Mouse (Mus musculus) neural tube, embryonic 14.5 days (tissue): ENCODE data around the gene Gucy1b2. TPM values are rescaled to one million over a fixed set of nuclear protein-coding genes. Genes with fewer than 3 reads are reported as not detected.

Source experiments
- ATAC-seq: fragments of 200-750 bp; cut with Nextera tagmentation; 2 replicates; pipeline ENCODE4 v1.8.0; 2017; ENCODE audit warnings: low read depth, mild to moderate bottlenecking, moderate TSS enrichment, moderate library complexity
- H3K27ac ChIP-seq: fragments of 300-500 bp; sonication (generic); 2 replicates; pipeline ENCODE4 v1.5.1; 2014; ENCODE audit warnings: low read depth, mild to moderate bottlenecking, control low read depth, low read length, moderate library complexity, mixed read lengths
- H3K27me3 ChIP-seq: fragments of 300-500 bp; sonication (generic); 2 replicates; pipeline ENCODE4 v1.6.1; 2014; ENCODE audit warnings: low read length; ENCODE audit not compliant: control insufficient read depth, insufficient read depth
- H3K36me3 ChIP-seq: fragments of 300-500 bp; sonication (generic); 2 replicates; pipeline ENCODE4 v1.6.1; 2014; ENCODE audit warnings: low read length, mixed read lengths; ENCODE audit not compliant: control insufficient read depth, insufficient read depth
- H3K4me1 ChIP-seq: fragments of 300-500 bp; sonication (generic); 2 replicates; pipeline ENCODE4 v1.6.1; 2014; ENCODE audit warnings: low read length; ENCODE audit not compliant: control insufficient read depth, insufficient read depth
- H3K4me2 ChIP-seq: fragments of 300-500 bp; sonication (generic); 2 replicates; pipeline ENCODE4 v1.6.1; 2014; ENCODE audit warnings: mild to moderate bottlenecking, low read depth, low read length, control low read depth
- H3K4me3 ChIP-seq: fragments of 300-500 bp; sonication (generic); 2 replicates; pipeline ENCODE4 v1.5.1; 2014; ENCODE audit warnings: low read depth, low read length, control low read depth, mixed read lengths
- H3K9ac ChIP-seq: fragments of 300-500 bp; sonication (generic); replicated peaks from 2 replicates; pipeline ENCODE4 v1.6.1; 2014; ENCODE audit warnings: low read depth, mild to moderate bottlenecking, control low read depth, low read length, mixed read lengths
- H3K9me3 ChIP-seq: fragments of 300-500 bp; sonication (generic); 2 replicates; pipeline ENCODE4 v1.6.1; 2016; ENCODE audit warnings: low read length; ENCODE audit not compliant: control insufficient read depth
- WGBS: fragments of 180-500 bp; shearing (Covaris S2); extraction: QIAGEN DNeasy Blood & Tissue Kit; methylation state at CpG from one replicate; pipeline ENCODE4 v1.1.7; 2014; 5-methylcytosine and 5-hydroxymethylcytosine counted together
- polyA plus RNA-seq: library from polyadenylated mRNA; unstranded; fragments of >200 nt; fragmentation: Nextera tagmentation; extraction: Ambion mirVana; gene quantifications from 2 replicates; pipeline ENCODE4 v1.2.1, GENCODE M21; 2014

Gene Gucy1b2
- polyA plus RNA-seq, 1 experiment from 2014 or later = 0.60 TPM

- H3K27ac ChIP-seq = no peak overlapping the region
- no peaks in the 10 kb centered on the region for H3K27me3 ChIP-seq
- H3K4me1 ChIP-seq = no peaks in the 10 kb centered on the region
- ATAC-seq = no peak
- no peaks in the 10 kb centered on the region for H3K9me3 ChIP-seq
- no peak overlapping the region for H3K9ac ChIP-seq
- no peak overlapping the region for H3K4me2 ChIP-seq
- H3K36me3 ChIP-seq = no peaks in the 10 kb centered on the region
- no peak overlapping the region for H3K4me3 ChIP-seq
- 89% methylated on average over 2 of the region's 2 CpGs for WGBS
These were observed 16.0 kb upstream of the Gucy1b2 start for GRCm38 (mm10) chr14:62472061-62472460.

- no peak overlapping the region for H3K4me3 ChIP-seq
- no peaks in the 10 kb centered on the region for H3K9me3 ChIP-seq
- no peaks in the 10 kb centered on the region for H3K27me3 ChIP-seq
- H3K27ac ChIP-seq = no peak overlapping the region
- H3K9ac ChIP-seq = no peak overlapping the region
- H3K4me1 ChIP-seq = no peaks in the 10 kb centered on the region
- WGBS = 89% methylated on average over 5 of the region's 5 CpGs
- no peak overlapping the region for H3K4me2 ChIP-seq
- no peak for ATAC-seq
- no peaks in the 10 kb centered on the region for H3K36me3 ChIP-seq
These were observed 12.7 kb upstream of the Gucy1b2 start for GRCm38 (mm10) chr14:62468753-62469125.

DNA sequence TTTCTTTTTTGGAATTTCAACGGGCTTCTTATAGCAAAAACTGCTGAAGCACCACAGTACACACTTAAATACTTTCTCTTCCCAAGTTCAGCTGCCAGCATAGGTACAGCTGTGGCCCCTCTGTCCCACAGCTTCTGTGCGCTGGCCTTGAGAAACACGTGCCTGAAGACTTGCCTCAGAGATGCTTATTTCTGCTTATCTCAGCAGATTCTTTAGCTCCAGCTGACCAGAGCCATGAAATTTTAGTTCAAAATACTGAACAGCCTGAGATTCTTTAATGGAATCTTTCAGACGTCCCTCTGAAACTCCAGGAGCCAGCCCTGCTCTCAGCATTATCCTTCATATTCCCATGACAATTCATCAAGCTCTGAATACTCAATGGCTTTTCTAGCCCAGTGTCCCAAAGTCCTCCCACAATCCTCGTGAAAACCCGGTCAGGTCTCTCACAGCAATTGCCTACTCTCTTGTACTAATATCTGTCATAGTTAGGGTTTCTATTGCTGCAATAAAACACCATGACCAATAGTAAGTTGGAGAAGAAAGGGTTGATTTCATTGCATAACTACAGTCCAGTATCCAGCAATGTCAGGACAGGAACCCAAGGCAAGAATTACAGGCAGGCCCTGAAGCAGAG is 12.1 kb upstream of the Gucy1b2 start:
- Histone ChIP-seq H3K27ac (no peak overlapping the region), H3K36me3 (no peaks in the 10 kb centered on the region), H3K9ac (no peak overlapping the region), H3K4me3 (no peak overlapping the region), H3K4me1 (no peaks in the 10 kb centered on the region), H3K4me2 (no peak overlapping the region), H3K27me3 (no peaks in the 10 kb centered on the region), H3K9me3 (no peaks in the 10 kb centered on the region)
- 73% methylated on average over 6 of the region's 6 CpGs for WGBS
- ATAC-seq = no peak

- H3K9me3 ChIP-seq = no peaks in the 10 kb centered on the region
- 20% methylated on average over 9 of the region's 9 CpGs for WGBS
- H3K27ac ChIP-seq = no peak overlapping the region
- no peak for ATAC-seq
- no peaks in the 10 kb centered on the region for H3K4me1 ChIP-seq
- no peak overlapping the region for H3K9ac ChIP-seq
- no peak overlapping the region for H3K4me3 ChIP-seq
- no peak overlapping the region for H3K4me2 ChIP-seq
- H3K36me3 ChIP-seq = no peaks in the 10 kb centered on the region
- no peaks in the 10 kb centered on the region for H3K27me3 ChIP-seq
These were observed 8.9 kb upstream of the Gucy1b2 start for GRCm38 (mm10) chr14:62464966-62465365.

DNA sequence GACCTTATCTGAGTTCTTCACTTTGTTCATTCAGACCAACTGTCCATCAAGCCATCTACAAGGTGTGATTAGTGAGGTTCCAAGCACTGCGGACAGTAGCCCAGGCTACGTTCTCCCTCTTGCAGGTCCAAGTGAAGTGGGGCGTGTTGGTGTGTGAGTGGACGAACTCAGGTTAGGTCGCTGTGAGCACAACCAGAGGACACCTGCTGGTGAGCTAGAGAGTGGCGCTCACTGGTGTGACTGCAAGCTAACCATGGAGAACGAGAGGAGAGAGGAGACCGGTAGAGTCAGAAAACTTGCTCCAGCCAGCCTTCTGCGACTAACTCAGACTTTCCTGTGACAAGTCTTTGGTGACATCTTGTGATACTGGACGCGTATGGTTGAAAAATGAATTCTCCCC is 3.5 kb upstream of the Gucy1b2 start:
- Histone ChIP-seq H3K4me2 (no peak overlapping the region), H3K27me3 (no peaks in the 10 kb centered on the region), H3K27ac (no peak overlapping the region), H3K4me1 (peaks cover 3% of the 10 kb centered on the region; the same call in 1 of the 2 replicates), H3K9ac (no peak overlapping the region), H3K9me3 (no peaks in the 10 kb centered on the region), H3K4me3 (no peak overlapping the region), H3K36me3 (no peaks in the 10 kb centered on the region)
- 71% methylated on average over 11 of the region's 11 CpGs for WGBS
- no peak for ATAC-seq

- Histone ChIP-seq H3K4me3 (no peak overlapping the region), H3K27me3 (no peaks in the 10 kb centered on the region), H3K27ac (no peak overlapping the region), H3K4me1 (peaks cover 3% of the 10 kb centered on the region; the same call in 1 of the 2 replicates), H3K4me2 (no peak overlapping the region; the same call in 1 of the 2 replicates), H3K9ac (no peak overlapping the region), H3K9me3 (no peaks in the 10 kb centered on the region), H3K36me3 (no peaks in the 10 kb centered on the region)
- WGBS = 17% methylated on average over 22 of the region's 22 CpGs
- peak; percentile 77; the same call in 1 of the 2 replicates for ATAC-seq
These were observed 1.5 kb upstream of the Gucy1b2 start for GRCm38 (mm10) chr14:62457420-62458181.

DNA sequence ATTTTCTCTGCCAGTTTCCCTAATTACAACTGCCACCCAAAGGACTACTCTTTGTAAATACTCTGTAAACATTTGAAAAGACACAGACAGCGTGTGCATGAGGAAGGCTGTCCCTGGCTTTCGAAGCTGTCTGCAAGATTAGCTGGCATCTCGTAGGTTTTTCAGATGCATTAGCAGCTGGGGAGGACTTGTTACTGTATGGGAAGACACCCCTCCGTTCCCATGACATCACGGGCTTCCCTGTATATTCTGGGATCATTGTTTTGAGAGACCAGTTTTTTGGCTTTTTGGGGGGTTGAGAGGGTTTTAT is 564 bp downstream of the Gucy1b2 start:
- Histone ChIP-seq H3K36me3 (no peaks in the 10 kb centered on the region), H3K27ac (peak overlapping the region; percentile 60; the same call in 1 of the 2 replicates), H3K27me3 (no peaks in the 10 kb centered on the region), H3K9me3 (no peaks in the 10 kb centered on the region), H3K4me1 (peaks cover 3% of the 10 kb centered on the region; the same call in 1 of the 2 replicates), H3K4me2 (0 out of 2 replicates have a peak overlapping the region, but pooled peaks have one; percentile 20), H3K4me3 (no peak overlapping the region), H3K9ac (no peak overlapping the region)
- peak; percentile 66 for ATAC-seq
- 50% methylated on average over 5 of the region's 5 CpGs for WGBS

DNA sequence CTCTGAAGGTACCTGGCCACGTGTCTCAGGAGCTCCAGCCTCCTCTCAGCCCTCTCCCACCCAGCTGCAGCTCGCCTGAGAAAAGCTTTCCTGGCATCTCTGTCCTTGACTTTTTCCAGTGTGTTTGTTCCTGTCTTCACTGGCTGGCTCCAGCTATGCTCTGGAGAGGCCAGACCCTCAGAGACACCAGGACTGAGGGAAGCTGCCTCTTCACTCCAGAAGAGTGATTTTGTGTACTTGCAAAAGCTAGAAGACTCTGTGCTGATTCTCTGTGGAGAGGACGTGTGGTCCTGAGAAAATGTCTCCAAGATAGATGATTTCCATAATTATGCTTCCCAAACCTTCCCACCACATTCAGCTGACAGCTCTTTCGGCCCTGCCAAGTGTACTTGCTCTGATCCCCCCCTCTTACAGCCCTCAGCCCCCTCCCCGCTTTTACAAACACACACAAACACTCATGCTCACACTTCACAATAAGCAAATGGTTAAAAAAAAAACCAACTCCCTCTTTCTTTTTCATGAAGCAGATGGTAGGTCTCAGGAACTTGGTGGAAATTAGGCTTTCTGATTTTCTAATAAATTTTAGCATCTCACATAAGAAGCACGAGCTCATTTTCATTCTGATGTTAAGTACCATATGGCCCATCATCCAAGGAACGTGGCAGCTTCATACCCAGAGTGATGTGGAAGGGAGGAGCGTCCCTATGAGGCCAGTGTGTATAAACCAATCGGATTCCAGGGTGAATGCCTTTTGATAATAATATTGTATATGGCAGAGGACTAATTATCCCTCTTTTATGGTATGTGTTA is 1.1 kb downstream of the Gucy1b2 start:
- peak; percentile 86 for ATAC-seq
- Histone ChIP-seq H3K27me3 (no peaks in the 10 kb centered on the region), H3K4me3 (no peak overlapping the region), H3K9ac (no peak overlapping the region), H3K4me1 (peaks cover 3% of the 10 kb centered on the region; the same call in 1 of the 2 replicates), H3K4me2 (no peak overlapping the region), H3K36me3 (no peaks in the 10 kb centered on the region), H3K27ac (peak overlapping the region; percentile 41), H3K9me3 (no peaks in the 10 kb centered on the region)
- 43% methylated on average over 9 of the region's 9 CpGs for WGBS

DNA sequence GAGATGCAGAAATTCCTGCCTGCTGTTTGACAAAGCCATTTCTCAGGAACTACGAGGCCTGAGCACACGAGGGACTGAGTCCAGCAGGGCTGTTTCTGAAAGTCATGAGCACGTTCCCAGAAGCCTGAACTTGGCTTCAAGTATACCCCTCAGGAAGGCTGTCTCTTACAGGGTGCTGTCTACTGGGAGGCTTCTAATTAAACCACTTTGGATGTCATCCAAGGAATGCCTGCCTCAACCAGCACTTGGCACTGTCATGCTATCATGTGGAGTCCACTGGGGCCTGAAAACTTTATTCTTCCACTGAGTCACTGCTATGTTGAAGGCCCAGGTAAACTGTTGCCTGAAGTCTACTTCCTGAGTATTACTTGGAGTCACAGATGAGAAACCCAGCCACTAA is 2.0 kb downstream of the Gucy1b2 start:
- H3K4me2 ChIP-seq = no peak overlapping the region
- ATAC-seq = no peak
- H3K4me1 ChIP-seq = peaks cover 3% of the 10 kb centered on the region; the same call in 1 of the 2 replicates
- H3K27ac ChIP-seq = peak overlapping the region; percentile 41; the same call in 1 of the 2 replicates
- WGBS = 60% methylated on average over 3 of the region's 3 CpGs
- H3K36me3 ChIP-seq = no peaks in the 10 kb centered on the region
- H3K9me3 ChIP-seq = no peaks in the 10 kb centered on the region
- H3K4me3 ChIP-seq = no peak overlapping the region
- H3K27me3 ChIP-seq = no peaks in the 10 kb centered on the region
- H3K9ac ChIP-seq = no peak overlapping the region
